Mouse (Mus musculus): Measurements from ENCODE around the gene Ranbp9.

Ranbp9 gene

GRCm38 (mm10) chr13:43364985-43365824 is 115.9 kb downstream of the Ranbp9 start, which contains the start of gene Sirt5:
Gene Sirt5, plus strand, starts transcription at chr13:43365496.
- DNase-seq (ENCODE audit: low spot score): peak; percentile 85

GRCm38 (mm10) chr13:43362353-43362752 is 118.7 kb downstream of the Ranbp9 start:
- no peak for DNase-seq (ENCODE audit: low spot score)

DNA sequence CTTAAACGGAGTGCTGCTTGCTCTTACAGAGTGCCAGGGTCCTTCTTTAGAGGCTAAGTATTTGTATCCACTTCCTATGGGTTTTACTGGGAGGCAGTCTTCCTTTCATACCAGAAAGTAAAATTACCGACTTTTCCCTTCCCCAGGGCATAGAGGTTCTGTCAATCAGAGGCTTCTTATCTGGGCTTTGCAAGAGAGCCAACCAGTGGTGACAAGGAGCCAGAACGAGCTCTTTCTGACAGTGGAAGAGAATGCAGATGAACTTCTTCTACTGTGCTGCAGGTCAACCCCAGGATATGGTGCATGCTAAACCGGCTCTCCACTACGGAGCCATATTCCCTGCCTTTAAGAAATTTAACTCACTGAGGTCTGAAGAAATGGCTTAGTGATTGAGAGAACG is 120.5 kb downstream of the Ranbp9 start:
- DNase-seq (ENCODE audit: low spot score): no peak

DNA sequence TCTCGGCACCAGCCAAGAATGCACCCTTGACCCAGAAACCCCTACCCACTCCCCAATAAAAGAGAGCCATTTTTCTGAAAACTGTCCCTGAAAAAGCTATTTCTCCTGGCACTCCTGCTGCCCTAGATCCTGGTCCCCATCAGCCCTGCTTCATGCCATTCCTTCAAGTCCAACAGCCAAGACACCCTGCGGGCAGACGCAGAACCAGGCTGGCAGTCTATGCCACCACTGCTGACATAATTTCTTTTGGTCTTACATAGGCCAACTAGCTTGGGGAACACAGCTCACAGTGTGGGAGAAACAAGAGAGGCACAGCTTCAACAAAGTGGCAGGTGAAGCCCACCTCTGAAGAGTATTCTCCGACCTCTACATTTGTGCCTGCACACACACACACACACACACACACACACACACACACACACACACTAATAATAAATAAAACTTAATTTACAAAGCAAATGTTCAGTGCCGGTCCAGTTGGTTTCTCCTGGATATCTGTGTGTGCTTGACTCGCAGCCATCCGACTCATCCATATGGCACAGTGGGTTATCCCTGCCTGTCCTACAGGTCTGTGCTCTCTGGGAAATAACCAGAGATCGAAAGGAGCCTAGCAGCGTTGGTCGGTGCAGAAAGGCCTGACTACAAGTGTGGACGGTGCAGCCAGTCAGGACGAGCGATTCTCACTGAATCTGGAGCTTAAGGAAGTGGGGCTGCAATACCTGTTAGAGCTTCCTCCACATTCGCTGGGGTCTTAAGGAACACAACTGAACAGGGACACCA is 124.5 kb downstream of the Ranbp9 start:
- no peak for DNase-seq (ENCODE audit: low spot score)

GRCm38 (mm10) chr13:43354362-43354761 is 126.7 kb downstream of the Ranbp9 start:
- no peak for DNase-seq (ENCODE audit: low spot score)

GRCm38 (mm10) chr13:43353356-43353755 is 127.7 kb downstream of the Ranbp9 start:
- DNase-seq (ENCODE audit: low spot score): no peak

Measured in testis, postnatal 14 days (tissue).